Mouse (Mus musculus) heart, embryonic 11.5 days (tissue): ENCODE measurements at regions not wholly inside any gene's neighbourhood (a gene's known extent, or its start where the extent isn't known, plus 50 kb on each side); places are given as distances from the start of the nearest gene placed in this dataset.
"Not testable (repeated sequence)": the region's sequence is repeated elsewhere in the genome, so short reads cannot be mapped to it uniquely, and the experiment has no call there.

ENCODE experiments used
- ATAC-seq: fragments of 200-750 bp; cut with Nextera tagmentation; replicated peaks from 2 replicates; pipeline ENCODE4 v1.8.0; 2017; ENCODE audit warnings: moderate library complexity; ENCODE audit not compliant: insufficient number of reproducible peaks, low FRiP score, low TSS enrichment
- H3K27ac ChIP-seq: fragments of 300-500 bp; sonication (generic); 2 replicates; pipeline ENCODE4 v1.5.1; 2014; ENCODE audit warnings: mild to moderate bottlenecking, low read depth, low read length
- H3K27me3 ChIP-seq: fragments of 300-500 bp; sonication (generic); 2 replicates; pipeline ENCODE4 v1.6.1; 2014; ENCODE audit warnings: mild to moderate bottlenecking, low read length, mixed read lengths; ENCODE audit not compliant: control insufficient read depth, insufficient read depth
- H3K36me3 ChIP-seq: fragments of 300-500 bp; sonication (generic); 2 replicates; pipeline ENCODE4 v1.6.1; 2014; ENCODE audit warnings: mild to moderate bottlenecking, low read length, moderate library complexity, mixed read lengths; ENCODE audit not compliant: control insufficient read depth, insufficient read depth
- H3K4me1 ChIP-seq: fragments of 300-500 bp; sonication (generic); 2 replicates; pipeline ENCODE4 v1.6.1; 2014; ENCODE audit warnings: low read length; ENCODE audit not compliant: control insufficient read depth, insufficient read depth
- H3K4me2 ChIP-seq: fragments of 300-500 bp; sonication (generic); 2 replicates; pipeline ENCODE4 v1.6.1; 2014; ENCODE audit warnings: mild to moderate bottlenecking, moderate library complexity
- H3K4me3 ChIP-seq: fragments of 300-500 bp; sonication (generic); 2 replicates; pipeline ENCODE4 v1.5.1; 2014; ENCODE audit warnings: low read depth, low read length
- H3K9ac ChIP-seq: fragments of 300-500 bp; sonication (generic); 2 replicates; pipeline ENCODE4 v1.6.1; 2014; ENCODE audit warnings: mild to moderate bottlenecking, low read depth, low read length, moderate library complexity
- H3K9me3 ChIP-seq: fragments of 300-500 bp; sonication (generic); replicated peaks from 2 replicates; pipeline ENCODE4 v1.6.1; 2016; ENCODE audit warnings: low read length; ENCODE audit not compliant: control insufficient read depth
- WGBS: fragments of 180-500 bp; shearing (Covaris S2); extraction: QIAGEN DNeasy Blood & Tissue Kit; methylation state at CpG from one replicate; pipeline ENCODE4 v1.1.7; 2014; ENCODE audit not compliant: insufficient replicate concordance; 5-methylcytosine and 5-hydroxymethylcytosine counted together

GRCm38 (mm10) chr4:3368021-3368420 lies 182.9 kb upstream of the Vmn1r3 start:
- 71% methylated on average over 4 of the region's 4 CpGs for WGBS
- not testable (repeated sequence) for H3K27me3 ChIP-seq

GRCm38 (mm10) chr4:3343443-3343842 lies 158.3 kb upstream of the Vmn1r3 start:
- H3K4me1 ChIP-seq, H3K36me3 ChIP-seq, H3K27ac ChIP-seq, H3K27me3 ChIP-seq, H3K9ac ChIP-seq, H3K4me3 ChIP-seq, H3K4me2 ChIP-seq, H3K9me3 ChIP-seq, ATAC-seq: not testable (repeated sequence)
- 70% methylated on average over 8 of the region's 8 CpGs for WGBS

More at GRCm38 (mm10) chr4:3368021-3368420, 182.9 kb upstream of the Vmn1r3 start:
- H3K27ac ChIP-seq, ATAC-seq, H3K4me3 ChIP-seq, H3K9ac ChIP-seq, H3K4me1 ChIP-seq, H3K9me3 ChIP-seq, H3K4me2 ChIP-seq, H3K36me3 ChIP-seq: not testable (repeated sequence)

GRCm38 (mm10) chr4:3342696-3343095 lies 157.5 kb upstream of the Vmn1r3 start:
- not testable (repeated sequence) for H3K9me3 ChIP-seq, H3K36me3 ChIP-seq, H3K27me3 ChIP-seq, H3K4me3 ChIP-seq, ATAC-seq, H3K4me1 ChIP-seq, H3K9ac ChIP-seq, H3K27ac ChIP-seq, H3K4me2 ChIP-seq
- 79% methylated on average over 2 of the region's 2 CpGs for WGBS

- 86% methylated on average over 6 of the region's 6 CpGs for WGBS
- H3K4me1 ChIP-seq, H3K9me3 ChIP-seq, H3K27ac ChIP-seq, H3K36me3 ChIP-seq, ATAC-seq, H3K9ac ChIP-seq, H3K4me3 ChIP-seq, H3K4me2 ChIP-seq, H3K27me3 ChIP-seq: not testable (repeated sequence)
Observed at GRCm38 (mm10) chr4:3342165-3342564, 157.0 kb upstream of the Vmn1r3 start.
